Mouse (Mus musculus) intestine, embryonic 14.5 days (tissue): Measurements from ENCODE around the gene Nrsn2. TPM values are rescaled to one million over a fixed set of nuclear protein-coding genes. Genes with fewer than 3 reads are reported as not detected.
A peak's percentile ranks its signal among the peaks of the same experiment; 100 is the strongest.
"Not testable (repeated sequence)": the region's sequence is repeated elsewhere in the genome, so short reads cannot be mapped to it uniquely, and the experiment has no call there.

Source experiments
- ATAC-seq: fragments of 200-750 bp; cut with Nextera tagmentation; replicated peaks from 2 replicates; pipeline ENCODE4 v1.8.0; 2017; ENCODE audit warnings: low read depth, moderate number of reproducible peaks, moderate TSS enrichment, moderate library complexity; ENCODE audit not compliant: low FRiP score, low TSS enrichment
- DNase-seq: peaks from one replicate; pipeline ENCODE4 v3.0.0-alpha.2; 2018; ENCODE audit warnings: low spot score
- H3K27ac ChIP-seq: fragments of 300-500 bp; sonication (generic); 2 replicates; pipeline ENCODE4 v1.5.1; 2014; ENCODE audit warnings: low read depth, mild to moderate bottlenecking, control low read depth
- H3K27me3 ChIP-seq: fragments of 300-500 bp; sonication (generic); replicated peaks from 2 replicates; pipeline ENCODE4 v1.6.1; 2014; ENCODE audit warnings: low read length, control low read depth; ENCODE audit not compliant: control insufficient read depth, insufficient read depth
- H3K36me3 ChIP-seq: fragments of 300-500 bp; sonication (generic); 2 replicates; pipeline ENCODE4 v1.6.1; 2014; ENCODE audit warnings: low read length, control low read depth; ENCODE audit not compliant: control insufficient read depth, insufficient read depth
- H3K4me1 ChIP-seq: fragments of 300-500 bp; sonication (generic); replicated peaks from 2 replicates; pipeline ENCODE4 v1.6.1; 2014; ENCODE audit warnings: low read length, control low read depth, mixed read lengths; ENCODE audit not compliant: control insufficient read depth, insufficient read depth
- H3K4me2 ChIP-seq: fragments of 300-500 bp; sonication (generic); 2 replicates; pipeline ENCODE4 v1.6.1; 2014; ENCODE audit warnings: low read length
- H3K4me3 ChIP-seq: fragments of 300-500 bp; sonication (generic); 2 replicates; pipeline ENCODE4 v1.5.1; 2014; ENCODE audit warnings: low read depth, low read length, control low read depth, mixed read lengths
- H3K9ac ChIP-seq: fragments of 300-500 bp; sonication (generic); 2 replicates; pipeline ENCODE4 v1.6.1; 2014; ENCODE audit warnings: mild to moderate bottlenecking, low read length
- H3K9me3 ChIP-seq: fragments of 300-500 bp; sonication (generic); 2 replicates; pipeline ENCODE4 v1.6.1; 2016; ENCODE audit warnings: low read length, control low read depth; ENCODE audit not compliant: control insufficient read depth
- WGBS: fragments of 180-500 bp; shearing (Covaris S2); extraction: QIAGEN DNeasy Blood & Tissue Kit; methylation state at CpG from one replicate; pipeline ENCODE4 v1.1.7; 2014; 5-methylcytosine and 5-hydroxymethylcytosine counted together
- polyA plus RNA-seq: library from polyadenylated mRNA; unstranded; fragments of >200 nt; fragmentation: Nextera tagmentation; extraction: Ambion mirVana; gene quantifications from 2 replicates; pipeline ENCODE4 v1.2.1, GENCODE M21; 2014

Nrsn2 gene
- polyA plus RNA-seq, 1 experiment from 2014 or later = 3.9 TPM

- Histone ChIP-seq H3K4me2 (no peak overlapping the region), H3K36me3 (no peaks in the 10 kb centered on the region), H3K27me3 (no peaks in the 10 kb centered on the region), H3K9me3 (no peaks in the 10 kb centered on the region), H3K4me1 (no peaks in the 10 kb centered on the region), H3K4me3 (no peak overlapping the region), H3K9ac (no peak overlapping the region), H3K27ac (no peak overlapping the region)
- ATAC-seq = no peak; the same call in 1 of the 2 replicates
- WGBS = 29% methylated on average over 14 of the region's 14 CpGs
- peak; percentile 71 for DNase-seq
Measured at GRCm38 (mm10) chr2:152368532-152369140, 7.8 kb downstream of the Nrsn2 start.

- Histone ChIP-seq H3K9ac (no peak overlapping the region), H3K9me3 (no peaks in the 10 kb centered on the region), H3K4me1 (no peaks in the 10 kb centered on the region), H3K4me2 (no peak overlapping the region), H3K27me3 (no peaks in the 10 kb centered on the region), H3K27ac (no peak overlapping the region), H3K4me3 (no peak overlapping the region), H3K36me3 (no peaks in the 10 kb centered on the region)
- no peak for ATAC-seq
- no peak for DNase-seq
- 55% methylated on average over 5 of the region's 5 CpGs for WGBS
Measured at GRCm38 (mm10) chr2:152367917-152368316, 8.5 kb downstream of the Nrsn2 start.

- 9% methylated on average over 17 of the region's 17 CpGs for WGBS
- ATAC-seq (peak; percentile 47), DNase-seq (peak; percentile 89)
- Histone ChIP-seq H3K9me3 (no peaks in the 10 kb centered on the region), H3K27me3 (no peaks in the 10 kb centered on the region), H3K36me3 (no peaks in the 10 kb centered on the region), H3K9ac (0 out of 2 replicates have a peak overlapping the region, but pooled peaks have one; percentile 7), H3K4me1 (0 out of 2 replicates have a peak, but pooled peaks cover 3% of the 10 kb centered on the region), H3K27ac (no peak overlapping the region), H3K4me3 (peak overlapping the region; percentile 16; the same call in 1 of the 2 replicates), H3K4me2 (peak overlapping the region; percentile 42)
Measured at GRCm38 (mm10) chr2:152363245-152364147, 12.9 kb downstream of the Nrsn2 start.

- 89% methylated on average over 8 of the region's 8 CpGs for WGBS
- no peak for ATAC-seq
- DNase-seq = no peak
- Histone ChIP-seq H3K4me2 (no peak overlapping the region), H3K9me3 (no peaks in the 10 kb centered on the region), H3K9ac (no peak overlapping the region), H3K4me3 (no peak overlapping the region), H3K27ac (no peak overlapping the region), H3K4me1 (0 out of 2 replicates have a peak, but pooled peaks cover 3% of the 10 kb centered on the region), H3K36me3 (no peaks in the 10 kb centered on the region), H3K27me3 (no peaks in the 10 kb centered on the region)
Measured at GRCm38 (mm10) chr2:152361193-152361592, 15.2 kb downstream of the Nrsn2 start.

- Histone ChIP-seq H3K9ac (no peak overlapping the region), H3K9me3 (no peaks in the 10 kb centered on the region), H3K27me3 (no peaks in the 10 kb centered on the region), H3K36me3 (no peaks in the 10 kb centered on the region), H3K4me2 (no peak overlapping the region), H3K27ac (no peak overlapping the region), H3K4me1 (0 out of 2 replicates have a peak, but pooled peaks cover 3% of the 10 kb centered on the region), H3K4me3 (no peak overlapping the region)
- no peak for ATAC-seq
- 37% methylated on average over 7 of the region's 7 CpGs for WGBS
- DNase-seq = no peak
Measured at GRCm38 (mm10) chr2:152360271-152360775, 16.1 kb downstream of the Nrsn2 start.

GRCm38 (mm10) chr2:152359616-152360015 is 16.8 kb downstream of the Nrsn2 start:
- Histone ChIP-seq H3K4me1 (0 out of 2 replicates have a peak, but pooled peaks cover 3% of the 10 kb centered on the region), H3K9ac (no peak overlapping the region), H3K36me3 (no peaks in the 10 kb centered on the region), H3K9me3 (no peaks in the 10 kb centered on the region), H3K27me3 (no peaks in the 10 kb centered on the region), H3K4me3 (no peak overlapping the region), H3K27ac (no peak overlapping the region), H3K4me2 (no peak overlapping the region)
- ATAC-seq (peak; percentile 49), DNase-seq (no peak)
- WGBS = 61% methylated on average over 5 of the region's 5 CpGs

- peak; percentile 7; the same call in 1 of the 2 replicates for ATAC-seq
- 78% methylated on average over 5 of the region's 5 CpGs for WGBS
Measured at GRCm38 (mm10) chr2:152358977-152359376, 17.5 kb downstream of the Nrsn2 start.

GRCm38 (mm10) chr2:152357254-152357653 is 19.2 kb downstream of the Nrsn2 start:
- H3K9me3 ChIP-seq = no peaks in the 10 kb centered on the region
- H3K27ac ChIP-seq = no peak overlapping the region
- 79% methylated on average over 3 of the region's 3 CpGs for WGBS
- no peak overlapping the region for H3K9ac ChIP-seq
- H3K4me3 ChIP-seq = no peak overlapping the region
- 0 out of 2 replicates have a peak, but pooled peaks cover 3% of the 10 kb centered on the region for H3K4me1 ChIP-seq
- ATAC-seq = no peak
- DNase-seq = no peak
- H3K36me3 ChIP-seq = no peaks in the 10 kb centered on the region
- H3K4me2 ChIP-seq = no peak overlapping the region
- H3K27me3 ChIP-seq = no peaks in the 10 kb centered on the region

More at GRCm38 (mm10) chr2:152358977-152359376, 17.5 kb downstream of the Nrsn2 start:
- not testable (repeated sequence) for H3K4me2 ChIP-seq, H3K27me3 ChIP-seq, DNase-seq, H3K27ac ChIP-seq, H3K36me3 ChIP-seq, H3K9me3 ChIP-seq, H3K4me1 ChIP-seq, H3K4me3 ChIP-seq, H3K9ac ChIP-seq
